Mouse (Mus musculus): Measurements from ENCODE around the gene Pdk4. TPM values are rescaled to one million over a fixed set of nuclear protein-coding genes. Genes with fewer than 3 reads are reported as not detected.

Gene Pdk4
- total RNA-seq (2023), result 1 to 10 TPM in 1 of 2 experiments, under 1 TPM in 1; 0.60 to 1.1 TPM

DNA sequence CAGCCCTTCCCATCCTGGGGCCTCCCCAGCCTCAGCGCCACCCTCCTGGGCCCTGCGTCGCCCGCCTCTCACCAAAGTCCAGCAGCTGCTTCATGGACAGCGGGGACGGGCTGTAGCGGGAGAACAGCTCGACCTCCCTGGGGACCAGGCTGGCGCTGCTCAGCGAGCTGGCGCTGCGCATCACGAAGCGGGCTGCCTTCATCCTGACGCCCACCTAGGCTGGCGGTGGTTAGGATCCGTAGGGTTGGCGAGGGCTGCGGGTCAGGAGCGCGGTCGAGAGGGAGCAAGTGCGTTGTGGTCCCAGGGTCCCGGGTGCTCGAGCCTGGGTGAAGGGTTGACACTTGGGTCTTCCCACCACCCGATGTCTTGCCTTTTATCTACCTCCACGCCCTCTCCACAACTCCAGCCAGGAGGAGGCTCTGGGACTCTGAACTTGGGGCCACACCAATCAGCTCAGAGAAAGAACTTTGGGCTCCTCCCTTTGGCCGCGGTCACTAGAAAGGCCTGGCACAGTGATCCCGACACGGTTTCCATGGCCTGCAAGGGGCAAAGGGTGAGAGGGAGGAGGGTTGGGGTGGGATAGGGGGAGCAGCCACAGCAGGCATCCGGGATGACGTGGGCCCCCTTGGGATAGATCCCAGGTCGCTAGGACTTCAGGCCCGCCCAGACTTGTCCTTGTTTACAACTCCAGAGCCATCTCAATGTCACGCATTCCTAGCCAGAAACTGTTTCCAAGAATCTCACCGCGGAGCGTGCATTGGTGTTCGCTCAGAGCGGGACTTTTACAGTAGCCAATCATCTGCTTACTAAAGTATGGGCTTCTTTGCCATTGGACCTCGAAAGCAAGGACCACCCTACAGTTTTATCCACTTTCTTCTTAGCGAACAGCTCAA lies at the start of gene Pdk4:
Gene Pdk4, minus strand, starts transcription at position 349 of the 893 bp plus-strand sequence.

Other genes starting within 250 kb of the Pdk4 start
- 1 to 10 TPM; 3.2 to 4.3 TPM for gene Pon3, start 240.0 kb downstream of the Pdk4 start, total RNA-seq (2023)
- 10 to 100 TPM; 22.0 to 23.3 TPM for gene Pon2, start 197.9 kb downstream of the Pdk4 start, total RNA-seq (2023)
- gene Asb4, start 112.9 kb downstream of the Pdk4 start, total RNA-seq (2023), result not detected
- not detected for gene Dync1i1, start 229.3 kb upstream of the Pdk4 start, total RNA-seq (2023)